Mouse (Mus musculus) olfactory bulb, adult 2 months (tissue): ENCODE measurements around the gene Zbtb49. TPM values are rescaled to one million over a fixed set of nuclear protein-coding genes. Genes with fewer than 3 reads are reported as not detected.

Experiments
- H3K27ac ChIP-seq: fragments of 200-500 bp; 2 replicates; pipeline ENCODE4 v1.5.1; 2012; ENCODE audit warnings: low read depth, low read length; ENCODE audit not compliant: insufficient read depth
- H3K4me1 ChIP-seq: fragments of 200-500 bp; 2 replicates; pipeline ENCODE4 v1.6.1; 2012; ENCODE audit warnings: low read length; ENCODE audit not compliant: control insufficient read depth, insufficient read depth
- H3K4me3 ChIP-seq: fragments of 200-500 bp; 2 replicates; pipeline ENCODE4 v1.5.1; 2012; ENCODE audit warnings: mild to moderate bottlenecking, low read depth, low read length, moderate library complexity; ENCODE audit not compliant: insufficient read depth
- CTCF ChIP-seq: fragments of 200-500 bp; IDR thresholded peaks from 2 replicates; pipeline ENCODE4 v1.5.1; 2012; ENCODE audit warnings: low read depth, mild to moderate bottlenecking, low read length, moderate library complexity; ENCODE audit not compliant: insufficient read depth
- POLR2A ChIP-seq: fragments of 200-500 bp; IDR thresholded peaks from 2 replicates; pipeline ENCODE4 v1.6.1; 2012; ENCODE audit warnings: mild to moderate bottlenecking, low read depth, low read length, moderate library complexity; ENCODE audit not compliant: insufficient read depth
- WGBS: fragments of 180-500 bp; shearing (Covaris S2); methylation state at CpG from one replicate; pipeline ENCODE4 v1.1.7; 2018; 5-methylcytosine and 5-hydroxymethylcytosine counted together
- polyA plus RNA-seq: library from polyadenylated mRNA; stranded (reverse); fragments of >200 nt; gene quantifications from 2 replicates; pipeline ENCODE4 v1.2.4, GENCODE M21; 2012; ENCODE audit warnings: low replicate concordance; ENCODE audit not compliant: missing spikeins, insufficient read depth, insufficient read length

Gene Zbtb49
- polyA plus RNA-seq, 1 experiment, result not detected

GRCm38 (mm10) chr5:38146524-38146923 is 73.7 kb downstream of the Zbtb49 start:
- TF ChIP-seq CTCF, result no peak
- no peak for TF ChIP-seq POLR2A
- Histone ChIP-seq H3K4me3 (no peak overlapping the region), H3K4me1 (peaks cover 58% of the 10 kb centered on the region), H3K27ac (no peak overlapping the region)
- 73% methylated on average over 6 of the region's 6 CpGs for WGBS

GRCm38 (mm10) chr5:38140893-38141292 is 79.4 kb downstream of the Zbtb49 start:
- 91% methylated on average over 6 of the region's 6 CpGs for WGBS
- peaks cover 38% of the 10 kb centered on the region for H3K4me1 ChIP-seq
- H3K4me3 ChIP-seq, result no peak overlapping the region
- H3K27ac ChIP-seq, result no peak overlapping the region
- TF ChIP-seq POLR2A (no peak), CTCF (no peak)

Other genes starting within 250 kb of the Zbtb49 start
- not detected in 2 replicates for gene Stx18, start 181.7 kb downstream of the Zbtb49 start, polyA plus RNA-seq
- gene Nsg1, start 60.5 kb downstream of the Zbtb49 start, polyA plus RNA-seq, result 372 TPM in 1 of 2 replicates, not detected in the other
- gene Lyar, start within 50 bp of the Zbtb49 start, polyA plus RNA-seq, result not detected in 2 replicates
- gene Tmem128, start 39.7 kb upstream of the Zbtb49 start, polyA plus RNA-seq, result not detected in 2 replicates
- not detected in 2 replicates for gene Otop1, start 55.5 kb upstream of the Zbtb49 start, polyA plus RNA-seq
- gene Drd5, start 98.9 kb upstream of the Zbtb49 start, polyA plus RNA-seq, result not detected in 2 replicates